Mouse (Mus musculus) megakaryocyte progenitor cell, adult 5-6 weeks (primary cell): ENCODE measurements around the gene Ythdf1. TPM values are rescaled to one million over a fixed set of nuclear protein-coding genes. Genes with fewer than 3 reads are reported as not detected.
A peak's percentile ranks its signal among the peaks of the same experiment; 100 is the strongest.

ENCODE experiments used
- ATAC-seq: replicated peaks from 2 replicates; pipeline ENCODE4 v1.8.0; 2016; ENCODE audit warnings: mild to moderate bottlenecking, moderate TSS enrichment, inconsistent platforms; ENCODE audit not compliant: poor library complexity
- total RNA-seq, 2 experiments: library from RNA; stranded (forward) in 1 of 2; stranded (reverse) in 1 of 2; fragments of 157-497, 149-512 nt in 1 of 2; fragments of 200-1000 nt in 1 of 2; gene quantifications; 2 replicates each; pipeline versions ENCODE4 v1.2.3 to v1.2.4; 2015 to 2017

The Ythdf1 gene
- 69.2 and 75.6 TPM in 2 replicates for total RNA-seq (2015)
- 27.0 and 32.9 TPM in 2 replicates for total RNA-seq (2017)

DNA sequence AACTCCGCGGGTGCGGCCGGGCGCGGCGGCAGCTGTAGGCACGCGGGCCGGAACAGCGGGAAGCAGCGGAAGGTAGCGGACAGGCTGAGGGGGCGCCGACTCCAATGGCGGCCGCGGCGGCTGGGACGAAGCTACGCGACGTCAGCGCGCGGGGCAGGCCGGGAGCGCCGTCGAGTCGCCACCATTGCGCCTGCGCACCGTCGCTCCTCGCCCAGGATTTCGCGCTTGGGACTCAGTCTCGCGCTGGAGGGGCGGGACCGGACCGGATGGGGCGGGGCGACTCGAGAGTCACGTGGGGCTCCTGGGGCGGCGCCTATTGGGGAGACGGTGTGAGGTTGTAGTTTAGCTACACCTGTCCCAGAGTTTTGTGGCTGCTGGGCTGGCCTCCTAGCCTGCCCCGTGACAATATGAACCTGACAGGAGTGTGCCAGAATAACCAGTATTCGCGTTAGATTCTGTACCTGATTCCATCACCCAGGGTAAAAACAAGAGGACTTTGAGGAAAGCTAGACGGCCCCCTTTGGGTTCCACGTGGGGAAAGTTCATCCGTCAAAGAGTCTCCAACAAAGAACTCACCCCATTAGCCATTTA, at the start of gene Ythdf1:
TSS of gene Ythdf1 (minus strand) at position 140 of the 591 bp plus-strand sequence.
- peak; percentile 80 for ATAC-seq

DNA sequence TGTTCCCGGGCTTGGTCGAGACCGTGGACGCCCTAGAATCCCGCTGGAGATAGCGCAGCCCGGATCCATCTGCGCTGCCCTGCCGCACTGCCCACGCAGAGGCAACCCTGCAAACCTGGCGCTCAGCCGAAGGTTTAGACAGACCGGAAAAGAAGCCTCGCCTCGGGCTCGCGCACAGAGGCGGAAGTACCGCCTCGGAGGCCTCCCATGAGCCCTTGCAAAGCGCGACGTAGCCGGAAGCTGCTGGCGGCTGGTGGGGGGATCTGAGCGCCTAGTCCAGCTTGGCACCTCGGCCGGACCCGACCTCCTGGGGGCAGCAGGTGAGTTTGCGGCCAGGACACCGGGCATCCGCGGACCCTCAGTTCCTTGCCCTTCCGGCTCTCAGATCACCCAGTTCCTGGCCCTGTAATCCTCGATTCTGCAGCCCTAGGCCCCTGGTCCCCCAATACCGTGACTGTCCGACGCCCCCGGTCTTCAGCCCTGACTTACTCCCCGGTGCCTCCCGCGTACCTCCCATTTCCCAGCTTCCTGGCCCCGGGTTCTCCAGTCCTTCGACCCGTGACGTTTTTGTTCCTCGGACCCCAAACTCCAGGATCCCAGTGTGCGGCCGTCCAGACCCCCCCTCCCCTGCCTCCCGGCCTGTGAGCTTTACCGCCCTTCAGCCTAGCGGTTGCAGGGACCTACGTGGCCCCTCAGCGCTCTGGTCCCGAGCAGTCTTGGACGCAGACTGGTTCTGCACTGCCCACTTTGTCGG, 46.4 kb upstream of the Ythdf1 start, which contains the start of gene Arfgap1:
TSS of gene Arfgap1 (plus strand) at position 216 of the 754 bp plus-strand sequence.
- ATAC-seq, result peak; percentile 85

DNA sequence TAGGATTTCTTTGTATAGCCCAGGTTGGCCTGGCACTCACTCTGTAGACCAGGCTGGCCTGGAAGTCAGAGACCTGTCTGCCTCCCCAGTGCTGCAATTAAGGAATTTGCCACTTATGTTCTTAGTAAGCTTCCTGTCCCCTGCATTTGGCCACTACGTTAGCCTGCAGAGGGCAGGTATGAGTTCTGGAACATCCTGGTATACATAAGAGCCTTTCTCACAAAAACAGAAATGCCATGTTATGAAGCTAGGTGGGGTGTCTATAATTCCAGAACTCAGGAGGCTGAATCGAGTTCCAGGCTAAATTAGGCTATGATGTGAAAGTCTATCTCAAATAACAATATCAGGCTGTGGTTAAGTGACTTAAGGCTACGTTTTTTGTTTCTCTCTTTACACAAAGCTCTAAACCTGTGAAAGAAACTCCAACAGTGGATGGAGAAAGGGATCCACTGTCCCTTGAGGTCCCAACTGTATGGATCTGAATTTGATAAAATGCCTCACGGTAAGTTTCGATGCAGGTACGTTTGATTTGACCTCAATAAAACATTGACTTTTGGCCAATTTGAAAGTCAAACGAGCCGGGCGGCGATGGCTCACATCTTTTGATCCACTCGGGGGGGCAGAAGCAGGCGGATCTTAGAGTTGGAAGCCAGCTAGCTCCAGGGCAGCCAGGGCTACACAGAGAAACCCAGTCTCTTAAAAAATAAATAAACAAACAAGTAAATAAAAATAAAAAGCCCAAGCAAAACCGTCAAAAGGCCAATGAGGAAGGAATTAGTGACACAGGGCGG, 45.5 kb upstream of the Ythdf1 start:
- ATAC-seq, result peak; percentile 48

DNA sequence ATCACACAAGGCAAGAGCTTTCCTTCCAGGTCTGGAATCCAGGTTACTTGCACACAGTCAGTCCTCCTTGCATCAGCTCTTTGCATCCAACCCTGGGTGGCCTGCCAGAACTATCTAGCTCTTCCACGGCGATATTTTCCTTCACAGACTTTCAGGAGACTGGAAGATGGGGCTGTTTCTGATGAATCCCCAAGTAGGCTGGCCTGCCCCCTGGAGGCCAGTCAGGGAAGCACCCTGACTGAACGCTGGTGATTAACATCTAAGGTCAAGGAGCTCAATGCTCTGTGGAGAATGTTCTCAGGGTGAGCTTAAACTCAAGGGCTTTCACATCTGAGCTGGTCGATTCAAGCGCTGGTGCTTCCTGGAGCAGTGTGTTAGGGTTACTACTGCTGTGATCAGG, 43.2 kb upstream of the Ythdf1 start:
- peak; percentile 63 for ATAC-seq

DNA sequence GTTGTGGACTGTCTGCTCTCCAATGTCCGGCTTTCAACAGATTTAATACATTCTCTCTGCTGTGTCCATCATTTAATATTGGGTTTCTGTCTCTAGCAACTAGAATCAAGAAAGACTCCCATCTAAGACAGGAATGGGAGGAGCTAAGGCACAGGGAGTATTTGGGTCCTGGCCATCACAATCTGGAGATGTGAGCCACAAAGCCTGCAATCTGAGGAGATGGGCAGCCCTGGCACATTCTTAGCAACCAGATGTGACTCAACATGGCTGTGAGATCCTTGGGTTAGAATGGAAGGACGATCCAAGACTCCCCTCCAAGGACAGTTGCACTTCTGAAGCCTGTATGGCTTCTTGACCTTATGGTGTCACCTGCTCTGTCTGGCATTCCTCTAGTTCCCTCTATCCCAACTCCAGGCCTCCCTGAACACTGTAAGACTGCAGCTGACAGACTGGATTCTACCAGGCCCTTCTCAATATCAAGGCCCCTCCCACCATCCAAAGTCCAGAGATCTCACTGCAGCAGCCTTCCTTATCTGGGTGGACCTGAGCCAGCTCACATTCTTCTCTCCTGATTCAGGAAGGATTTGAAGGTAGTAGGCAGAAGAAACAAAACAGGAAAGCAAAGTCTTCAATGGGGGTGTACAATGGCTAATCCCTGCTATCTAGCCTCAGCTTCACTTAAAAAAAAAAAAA, 42.0 kb upstream of the Ythdf1 start:
- ATAC-seq, result no peak

DNA sequence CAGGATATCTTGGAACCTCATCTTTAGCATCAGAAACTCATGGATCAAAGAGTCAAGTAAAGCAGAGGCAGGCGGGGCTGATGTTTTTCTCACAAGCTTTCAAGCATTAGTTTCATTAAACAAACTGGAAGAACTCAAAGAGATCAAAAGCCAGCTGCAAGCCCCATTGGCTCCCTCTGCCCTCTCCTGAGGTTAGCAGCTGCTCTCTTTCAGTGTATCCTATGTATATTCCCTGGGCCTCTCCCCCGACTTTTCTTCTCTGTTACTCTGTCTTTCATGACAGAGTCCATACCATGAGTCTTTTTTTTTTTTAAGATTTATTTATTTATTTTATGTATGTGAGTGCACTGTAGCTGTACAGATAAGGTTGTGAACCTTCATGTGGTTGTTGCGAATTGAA, 39.4 kb upstream of the Ythdf1 start:
- ATAC-seq, result no peak

DNA sequence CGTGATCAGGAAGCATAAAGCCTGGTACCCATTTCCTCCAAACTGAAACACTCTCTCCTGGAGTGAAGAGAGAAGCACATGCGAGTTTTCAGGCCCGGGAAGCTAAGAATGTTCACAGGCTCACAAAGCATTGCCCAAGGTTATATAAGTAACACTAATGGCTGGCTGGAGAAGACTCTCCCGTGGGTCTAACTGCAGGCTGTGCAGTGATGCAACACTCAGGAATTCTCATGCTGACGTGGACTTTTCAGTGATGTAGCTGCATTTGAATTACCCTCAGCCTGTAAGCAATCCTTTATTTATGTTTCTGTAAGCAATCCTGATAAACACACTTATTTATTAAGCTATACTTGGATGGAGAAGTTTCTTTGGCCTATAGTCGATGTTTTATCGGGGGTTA, 38.9 kb upstream of the Ythdf1 start:
- ATAC-seq, result no peak

DNA sequence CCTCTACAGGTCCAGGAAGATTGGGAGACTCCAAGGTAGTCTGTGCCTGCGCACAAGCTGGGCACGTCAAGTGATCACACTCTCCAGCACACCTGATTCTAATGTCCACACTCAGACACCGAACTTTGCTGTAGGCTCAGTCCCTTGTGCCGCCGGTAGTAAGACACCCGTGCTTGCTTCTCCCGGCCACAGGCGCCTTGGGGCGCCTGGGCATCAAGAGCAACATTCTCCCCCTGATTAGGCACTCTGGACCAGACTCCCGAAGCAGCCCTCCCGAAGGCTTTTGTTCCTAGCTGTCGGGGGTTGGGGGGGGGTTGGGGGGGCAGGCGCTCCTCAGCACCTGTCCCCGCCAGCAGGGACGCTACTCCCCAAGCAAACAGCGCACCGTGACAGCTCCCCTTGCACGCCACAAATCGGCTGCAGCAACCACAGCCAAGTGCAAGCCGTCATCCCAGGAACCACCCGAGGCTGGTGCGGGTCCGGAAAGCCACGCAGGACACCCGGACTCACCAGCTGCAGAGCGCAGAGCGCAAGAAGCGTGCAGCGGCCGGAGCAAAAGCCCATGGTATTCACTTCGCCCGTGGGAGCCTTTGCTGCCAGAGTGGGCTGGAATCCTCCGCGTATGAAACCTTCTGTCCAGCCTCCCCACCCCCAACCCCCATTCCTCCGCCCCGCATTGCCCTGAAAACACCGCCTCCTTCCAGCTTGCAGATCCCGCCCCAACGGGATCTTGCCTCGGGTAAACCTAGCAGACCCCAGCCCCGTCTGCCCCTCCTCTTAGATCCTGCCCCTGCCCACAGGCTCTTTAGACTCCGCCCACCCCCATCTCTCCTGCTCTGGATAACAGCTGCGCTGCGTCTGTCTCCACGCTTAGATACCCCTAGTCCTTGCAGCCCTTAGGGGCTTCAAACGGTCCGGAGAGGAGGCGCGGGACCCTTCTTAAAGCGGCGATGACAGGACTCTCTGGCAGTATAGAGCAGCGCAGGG, 33.6 kb upstream of the Ythdf1 start, which contains the start of gene Nkain4:
TSS of gene Nkain4 (minus strand) at position 639 of the 987 bp plus-strand sequence.
- ATAC-seq, result peak; percentile 23; the same call in 1 of the 2 replicates

DNA sequence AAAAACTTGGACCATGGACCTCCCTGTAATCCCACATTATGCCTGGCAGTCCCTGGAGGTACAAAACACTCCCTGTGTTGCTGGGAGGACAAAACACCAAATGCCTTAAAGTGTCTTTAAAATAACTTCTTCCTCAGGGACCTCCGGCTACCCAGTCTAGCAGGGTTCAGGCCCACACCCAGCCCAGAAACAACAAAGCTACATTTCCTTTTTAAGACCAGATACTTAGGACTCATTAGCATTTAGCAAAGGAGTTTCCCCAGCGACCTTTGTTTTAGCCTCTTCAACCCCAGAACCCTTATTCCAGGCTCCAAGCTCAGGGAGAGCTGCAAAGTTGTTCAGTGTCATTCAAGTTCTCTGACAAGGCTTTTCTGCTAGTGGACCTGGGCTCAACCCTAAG, 32.9 kb upstream of the Ythdf1 start:
- ATAC-seq, result no peak

DNA sequence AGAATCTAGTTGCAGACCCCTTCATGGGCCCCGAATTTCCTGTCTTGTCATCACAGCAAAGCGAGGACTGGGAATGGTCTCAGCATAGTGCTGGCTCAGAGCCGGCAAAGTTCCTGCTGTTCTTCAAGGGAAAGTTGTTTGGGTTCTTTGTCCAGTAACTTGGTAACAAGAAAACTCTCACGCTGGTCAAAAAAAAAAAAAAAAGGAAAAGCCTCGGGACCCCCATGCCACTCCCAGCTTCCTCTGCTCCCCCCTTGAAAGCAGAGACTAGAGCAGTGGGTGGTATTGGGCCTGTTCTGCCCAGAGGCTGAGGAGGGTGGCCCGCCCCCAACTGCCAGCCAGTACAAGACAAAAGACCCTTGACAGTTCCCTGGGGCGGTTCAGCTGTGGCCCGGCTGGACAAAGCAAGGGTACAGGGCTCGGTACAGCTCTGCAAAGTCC, 32.0 kb upstream of the Ythdf1 start:
- no peak for ATAC-seq

DNA sequence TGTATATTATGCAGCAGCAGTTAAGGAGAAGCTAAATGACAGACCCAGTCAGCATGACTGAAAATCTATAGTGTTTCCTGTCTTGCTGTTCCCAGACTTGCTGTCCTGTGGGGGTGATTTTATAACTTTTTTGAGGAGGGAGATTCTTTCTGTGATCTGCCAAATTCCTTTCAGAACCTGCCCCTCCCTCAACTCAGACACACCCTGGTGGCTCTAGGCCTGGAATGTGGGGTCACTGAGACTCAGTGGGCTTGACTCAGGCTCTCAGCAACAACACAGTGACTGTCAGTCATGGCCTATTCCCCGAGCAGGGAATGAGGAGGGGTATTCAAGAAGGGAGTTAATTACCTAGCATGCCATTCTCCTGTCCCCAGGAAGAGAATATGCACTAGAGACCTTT, 29.2 kb upstream of the Ythdf1 start:
- no peak for ATAC-seq

DNA sequence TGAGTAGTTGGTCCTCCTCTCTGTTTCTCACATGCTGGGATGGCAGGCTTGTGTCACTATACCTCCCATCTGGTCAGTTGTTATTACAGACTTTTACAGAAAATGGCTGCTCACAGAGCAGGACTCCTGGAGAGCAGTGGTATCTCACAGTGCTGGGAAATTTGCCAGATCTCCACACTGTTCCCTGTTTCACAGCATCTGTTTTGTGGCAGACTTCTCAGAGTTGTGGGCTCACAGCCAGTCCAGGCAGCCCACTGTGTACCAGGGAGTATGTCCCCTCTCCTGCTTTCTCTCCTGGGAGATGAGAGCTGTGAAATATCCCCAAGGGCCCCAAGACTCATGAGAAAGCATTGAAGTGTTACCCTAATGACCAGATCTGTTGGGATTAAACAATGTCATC, 21.1 kb upstream of the Ythdf1 start:
- ATAC-seq, result no peak

DNA sequence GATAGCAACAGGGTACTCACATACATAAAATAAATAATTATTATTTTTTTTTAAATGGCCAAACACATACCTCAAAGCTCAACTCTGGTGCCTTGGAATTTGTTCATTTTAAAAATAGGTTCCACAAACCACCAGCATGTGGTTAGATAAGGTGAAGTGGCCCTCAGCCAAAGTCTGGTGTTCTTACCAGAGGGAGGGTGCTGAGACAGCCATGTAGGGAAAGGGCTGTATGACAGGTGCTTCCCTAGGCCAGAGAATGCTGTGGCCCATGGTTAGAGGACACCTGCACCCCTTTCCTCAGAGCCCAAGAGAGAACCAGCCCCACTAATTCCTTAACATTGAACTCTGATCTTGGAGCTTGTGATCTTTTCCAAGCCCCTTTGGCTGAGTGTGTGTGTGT, 19.4 kb upstream of the Ythdf1 start:
- ATAC-seq, result peak; percentile 70

DNA sequence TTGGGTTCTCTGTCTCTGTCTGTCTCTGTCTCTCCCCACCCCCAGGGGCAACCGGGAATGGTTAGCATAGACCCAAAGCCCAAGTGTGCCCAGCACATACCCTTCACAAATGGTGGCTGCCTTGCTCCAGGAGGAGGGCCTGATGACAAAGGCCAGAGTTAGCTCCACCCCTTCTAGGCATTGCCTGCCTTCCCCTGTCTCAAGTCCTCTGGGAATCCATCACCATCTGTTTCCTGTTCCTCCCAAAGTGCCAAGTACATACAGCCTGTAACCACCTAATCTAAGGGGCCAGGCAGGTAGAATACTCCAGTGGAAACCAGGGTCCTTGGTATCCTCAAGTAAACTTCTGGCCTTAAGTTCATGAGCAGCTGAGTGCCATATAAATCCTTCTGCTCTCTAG, 11.7 kb upstream of the Ythdf1 start:
- no peak for ATAC-seq

DNA sequence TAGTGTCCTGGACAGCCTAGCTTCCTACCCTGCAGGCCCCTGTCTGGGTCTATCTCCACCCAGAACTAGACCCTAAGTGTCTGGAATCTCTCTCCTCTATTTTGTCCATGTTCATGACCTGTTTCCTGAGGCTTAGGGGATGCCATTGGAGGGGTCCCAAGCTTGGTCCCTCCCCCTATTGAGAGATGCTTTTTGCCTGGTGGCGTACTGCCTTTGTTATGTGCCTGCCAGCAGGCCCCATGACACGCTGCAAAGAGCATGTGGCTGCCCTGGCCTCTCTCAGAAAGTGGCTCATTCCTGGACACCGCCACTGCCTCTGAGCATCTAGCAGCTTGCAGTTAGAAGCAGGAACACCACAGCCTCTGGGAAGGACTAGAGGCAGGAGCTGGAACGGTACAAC, 8.0 kb upstream of the Ythdf1 start, which contains the start of gene Birc7:
TSS of gene Birc7 (plus strand) at position 301 of the 400 bp plus-strand sequence.
- no peak for ATAC-seq

DNA sequence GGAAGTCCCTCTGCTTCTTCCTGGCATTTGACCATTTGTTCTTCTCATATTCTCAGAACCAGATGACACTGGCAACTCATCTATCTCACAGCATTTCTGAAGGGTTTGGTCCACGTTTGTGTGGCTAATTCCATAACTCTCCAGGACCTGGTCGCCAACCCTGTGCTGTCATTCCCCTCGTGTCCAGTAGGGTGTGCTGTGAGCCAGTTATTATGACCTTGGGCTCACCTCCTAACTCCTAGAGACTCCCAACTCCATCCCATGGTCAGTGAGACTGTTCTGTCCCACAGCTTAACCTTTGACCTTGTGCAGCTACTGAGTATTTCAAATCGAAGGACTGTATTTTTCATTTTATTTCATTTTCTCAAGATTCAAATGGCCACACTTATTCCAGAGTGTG, 4.4 kb upstream of the Ythdf1 start:
- peak; percentile 69 for ATAC-seq

DNA sequence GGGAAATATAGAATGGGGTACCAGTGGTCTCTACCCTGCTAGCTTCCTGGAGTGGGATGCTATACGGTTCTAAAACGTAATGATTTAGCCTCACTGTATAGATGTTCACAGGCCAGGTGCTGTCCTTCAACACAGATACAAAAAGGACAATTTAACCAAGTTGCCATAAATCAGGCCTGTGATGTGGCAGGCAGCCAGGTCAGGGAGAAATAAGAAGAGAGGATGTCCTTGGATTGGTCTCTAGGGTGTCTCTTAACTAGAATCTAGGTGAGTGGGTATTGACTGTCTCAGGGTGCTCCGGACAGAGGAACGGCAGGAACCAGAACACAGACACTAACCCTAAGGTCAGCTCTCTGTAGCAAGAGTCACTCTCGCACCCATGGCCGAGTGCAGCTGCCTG, 2.0 kb upstream of the Ythdf1 start:
- no peak for ATAC-seq

DNA sequence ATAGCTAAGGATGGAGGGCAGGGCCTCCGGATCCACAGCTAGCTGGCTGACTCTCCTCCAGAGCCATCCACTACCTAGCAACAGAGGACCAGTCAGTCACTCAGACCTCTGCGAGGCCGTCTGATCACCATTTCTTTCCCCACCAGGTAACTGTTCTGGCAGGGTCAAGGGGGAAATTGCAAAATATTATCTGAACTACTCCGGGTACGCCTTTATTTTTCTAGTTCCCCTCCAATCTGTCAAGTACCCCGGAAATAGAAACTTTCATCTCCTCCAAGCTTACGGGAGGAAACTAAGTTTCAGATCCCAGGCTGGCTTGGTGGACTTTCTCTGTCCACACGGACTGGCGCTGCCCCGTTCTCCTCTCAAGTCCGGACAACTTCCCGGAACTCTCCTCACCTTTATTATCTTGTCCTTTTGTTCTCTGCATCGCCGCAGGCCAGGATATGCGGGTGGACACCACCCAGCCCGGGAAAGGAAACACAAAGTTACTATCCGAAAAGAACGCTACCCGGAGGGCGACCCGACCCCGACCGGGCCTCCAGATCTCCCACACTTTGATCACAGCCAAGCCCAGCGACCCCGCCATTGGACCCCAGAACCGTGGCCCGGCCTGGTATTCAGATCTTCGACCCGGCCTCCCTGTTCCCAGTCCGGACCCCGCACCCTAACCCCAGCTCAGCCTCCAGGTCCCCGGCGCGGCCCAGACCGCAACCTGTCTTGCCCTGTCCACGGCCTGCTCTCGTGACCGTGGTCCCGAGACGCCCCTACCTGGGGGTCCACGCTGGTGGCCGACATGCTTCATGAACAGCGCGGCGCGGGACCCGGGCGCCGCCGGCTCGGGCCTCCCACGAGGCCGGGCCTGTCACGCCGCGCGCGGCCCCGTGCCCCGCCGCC, 588 bp downstream of the Ythdf1 start:
- ATAC-seq, result peak; percentile 16
